Mouse (Mus musculus) liver, embryonic 14.5 days (tissue): Measurements from ENCODE around the gene Ccdc117. TPM values are rescaled to one million over a fixed set of nuclear protein-coding genes. Genes with fewer than 3 reads are reported as not detected.

Experiments used
- ATAC-seq: fragments of 200-750 bp; cut with Nextera tagmentation; 2 replicates; pipeline ENCODE4 v1.8.0; 2017; ENCODE audit warnings: moderate number of reproducible peaks, mild to moderate bottlenecking, moderate library complexity; ENCODE audit not compliant: insufficient read depth
- DNase-seq, 3 experiments: peaks; one replicate each; pipeline ENCODE4 v3.0.0-alpha.2; 2012 to 2013; ENCODE audit warnings: low read depth in 3 of 3, low spot score in 3 of 3
- H3K27ac ChIP-seq: fragments of 300-500 bp; sonication (generic); 2 replicates; pipeline ENCODE4 v1.5.1; 2014; ENCODE audit warnings: moderate library complexity, mild to moderate bottlenecking, control low read depth, inconsistent platforms
- H3K27me3 ChIP-seq: fragments of 300-500 bp; sonication (generic); 2 replicates; pipeline ENCODE4 v1.6.1; 2014; ENCODE audit warnings: mild to moderate bottlenecking, low read length, moderate library complexity; ENCODE audit not compliant: control insufficient read depth, insufficient read depth
- H3K36me3 ChIP-seq: fragments of 300-500 bp; sonication (generic); replicated peaks from 2 replicates; pipeline ENCODE4 v1.6.1; 2014; ENCODE audit warnings: low read depth; ENCODE audit not compliant: control insufficient read depth, insufficient read depth
- H3K4me1 ChIP-seq, 2 experiments: fragments of 200-500 bp in 1 of 2; fragments of 300-500 bp in 1 of 2; sonication (generic) in 1 of 2; replicated peaks; 2 replicates each; pipeline ENCODE4 v1.6.1; 2012 to 2014; ENCODE audit warnings: antibody characterized with exemption in 1 of 2, inconsistent platforms in 1 of 2, low read length in 1 of 2; ENCODE audit not compliant: control insufficient read depth in 2 of 2, insufficient read depth in 2 of 2
- H3K4me2 ChIP-seq: fragments of 300-500 bp; sonication (generic); 2 replicates; pipeline ENCODE4 v1.6.1; 2014; ENCODE audit warnings: low read depth, mild to moderate bottlenecking, control low read depth, moderate library complexity
- H3K4me3 ChIP-seq, 2 experiments: fragments of 200-500 bp in 1 of 2; fragments of 300-500 bp in 1 of 2; sonication (generic) in 1 of 2; 2 replicates each; pipeline ENCODE4 v1.5.1; 2012 to 2014; ENCODE audit warnings: low read depth in 2 of 2, low read length in 2 of 2, mild to moderate bottlenecking in 2 of 2, control low read depth in 1 of 2, inconsistent platforms in 1 of 2, moderate library complexity in 1 of 2; ENCODE audit not compliant: insufficient read depth in 1 of 2
- H3K9ac ChIP-seq: fragments of 300-500 bp; sonication (generic); replicated peaks from 2 replicates; pipeline ENCODE4 v1.6.1; 2014; ENCODE audit warnings: mild to moderate bottlenecking, control low read depth, moderate library complexity
- H3K9me3 ChIP-seq: fragments of 300-500 bp; sonication (generic); 2 replicates; pipeline ENCODE4 v1.6.1; 2016; ENCODE audit warnings: low read length, mixed read lengths; ENCODE audit not compliant: control insufficient read depth
- CTCF ChIP-seq: IDR thresholded peaks from 2 replicates; pipeline ENCODE4 v1.5.1; 2016; ENCODE audit warnings: antibody characterized with exemption, low read depth, control low read depth
- EP300 ChIP-seq: IDR thresholded peaks from 2 replicates; pipeline ENCODE4 v1.6.1; 2016; ENCODE audit warnings: antibody characterized with exemption, low read depth
- WGBS: fragments of 180-500 bp; shearing (Covaris S2); extraction: QIAGEN DNeasy Blood & Tissue Kit; methylation state at CpG from one replicate; pipeline ENCODE4 v1.1.7; 2014; ENCODE audit not compliant: insufficient replicate concordance; 5-methylcytosine and 5-hydroxymethylcytosine counted together
- polyA plus RNA-seq, 2 experiments: library from polyadenylated mRNA; depleted of rRNA in 1 of 2; stranded (reverse) in 1 of 2; unstranded in 1 of 2; fragments of >200 nt; fragmentation: Nextera tagmentation in 1 of 2; extraction: Ambion mirVana in 1 of 2; gene quantifications; 2 replicates each; pipeline versions ENCODE4 v1.2.1 to v1.2.3; 2012 to 2014

The Ccdc117 gene
- polyA plus RNA-seq, 2 experiments = 6.3 to 7.5 TPM

DNA sequence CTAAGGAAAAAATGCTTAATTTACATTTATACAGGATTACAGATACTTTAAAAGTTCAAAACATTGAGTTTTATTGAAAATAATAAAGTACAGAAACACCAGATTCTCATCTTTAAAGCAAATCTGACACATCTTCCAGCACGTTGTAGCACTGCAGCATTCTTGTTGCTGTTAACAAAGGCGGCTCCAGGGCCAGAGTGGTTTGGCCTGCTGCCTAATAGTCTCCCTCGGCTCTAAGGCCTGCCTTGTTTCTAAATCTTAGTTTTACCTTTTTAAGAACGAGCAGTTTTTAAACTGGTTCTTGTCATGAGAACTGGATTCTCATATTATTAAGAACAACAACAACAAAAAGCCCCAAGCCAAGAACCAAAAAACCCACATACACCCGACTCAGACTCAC lies 13.1 kb downstream of the Ccdc117 start:
- no peak for DNase-seq
- H3K9me3 ChIP-seq = no peaks in the 10 kb centered on the region
- no peak overlapping the region for H3K27ac ChIP-seq
- no peaks in the 10 kb centered on the region for H3K4me1 ChIP-seq
- ATAC-seq = no peak
- H3K27me3 ChIP-seq = no peaks in the 10 kb centered on the region
- no peak overlapping the region for H3K4me2 ChIP-seq
- TF ChIP-seq EP300 (no peak), CTCF (no peak)
- 70% methylated on average over 5 of the region's 5 CpGs for WGBS
- no peak overlapping the region for H3K4me3 ChIP-seq
- H3K36me3 ChIP-seq = peaks cover 78% of the 10 kb centered on the region
- H3K9ac ChIP-seq = no peak overlapping the region

- Histone ChIP-seq H3K27ac (no peak overlapping the region), H3K4me2 (no peak overlapping the region), H3K27me3 (no peaks in the 10 kb centered on the region), H3K9ac (no peak overlapping the region), H3K4me1 (0 out of 4 replicates have a peak, but pooled peaks cover 0 to under 1% of the 10 kb centered on the region in 2 experiments), H3K9me3 (no peaks in the 10 kb centered on the region), H3K36me3 (peaks cover 78% of the 10 kb centered on the region), H3K4me3 (no peak overlapping the region)
- WGBS = 68% methylated on average over 5 of the region's 5 CpGs
- ATAC-seq (no peak), DNase-seq (no peak)
- TF ChIP-seq CTCF (no peak), EP300 (no peak)
These were observed 14.0 kb downstream of the Ccdc117 start for GRCm38 (mm10) chr11:5527865-5528523.

DNA sequence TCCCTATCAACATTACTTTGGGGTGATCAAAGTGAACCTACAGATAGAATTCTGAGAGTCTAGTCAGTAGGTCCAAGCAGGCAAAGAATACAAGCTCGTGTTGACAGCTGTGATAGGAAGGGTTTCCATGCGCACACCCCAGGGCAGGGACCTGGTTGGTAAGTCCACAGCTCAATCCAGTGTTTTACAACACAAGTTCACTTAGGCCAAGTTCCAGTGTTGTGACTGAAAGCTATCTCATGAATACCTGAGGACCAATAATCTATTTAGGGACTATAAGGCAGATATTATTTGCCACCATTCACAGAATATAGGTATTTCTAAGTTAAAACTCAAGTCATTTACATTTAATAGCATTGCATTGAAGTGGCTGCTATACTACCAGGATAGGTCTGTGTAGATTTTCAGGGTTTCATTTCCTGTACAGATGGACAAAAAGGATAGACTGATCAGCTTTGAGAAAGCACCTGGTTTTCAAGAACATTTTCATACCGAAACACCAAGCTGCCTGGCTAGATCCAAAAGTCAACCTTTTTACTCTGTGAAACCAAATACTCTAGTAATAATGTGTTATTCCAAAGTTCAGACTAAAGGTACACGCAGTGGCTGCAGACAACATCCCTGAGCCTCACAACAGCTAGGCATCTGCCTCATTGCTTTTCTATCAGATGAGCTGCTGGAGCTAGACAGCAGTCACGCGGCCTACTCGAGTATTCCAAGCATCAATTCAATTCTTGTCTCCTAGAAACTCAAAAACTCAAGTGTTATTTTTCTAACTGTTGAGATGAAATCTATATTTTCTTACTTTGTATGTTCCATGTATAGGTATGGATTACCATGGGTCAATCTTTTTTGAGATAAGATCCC lies 15.2 kb downstream of the Ccdc117 start:
- Histone ChIP-seq H3K9me3 (no peaks in the 10 kb centered on the region), H3K27me3 (no peaks in the 10 kb centered on the region), H3K4me1 (peaks cover 4 to 7% of the 10 kb centered on the region in 2 experiments; a peak in 3 of 4 replicates), H3K27ac (no peak overlapping the region), H3K4me2 (no peak overlapping the region), H3K4me3 (no peak overlapping the region), H3K36me3 (peaks cover 72% of the 10 kb centered on the region), H3K9ac (no peak overlapping the region)
- DNase-seq (no peak), ATAC-seq (no peak)
- WGBS = 81% methylated on average over 7 of the region's 7 CpGs
- TF ChIP-seq EP300 (no peak), CTCF (no peak)

- peaks cover 4 to 7% of the 10 kb centered on the region in 2 experiments; a peak in 3 of 4 replicates for H3K4me1 ChIP-seq
- H3K4me2 ChIP-seq = no peak overlapping the region
- H3K36me3 ChIP-seq = peaks cover 59% of the 10 kb centered on the region
- no peak overlapping the region for H3K27ac ChIP-seq
- H3K9ac ChIP-seq = no peak overlapping the region
- H3K27me3 ChIP-seq = no peaks in the 10 kb centered on the region
- TF ChIP-seq CTCF (no peak), EP300 (no peak)
- 76% methylated on average over 4 of the region's 4 CpGs for WGBS
- H3K9me3 ChIP-seq = no peaks in the 10 kb centered on the region
- no peak for DNase-seq
- H3K4me3 ChIP-seq = no peak overlapping the region
- ATAC-seq = no peak
These were observed 16.6 kb downstream of the Ccdc117 start for GRCm38 (mm10) chr11:5525418-5525817.
